Mouse (Mus musculus) forebrain, embryonic 14.5 days (tissue): ENCODE results near the gene Fgf5. TPM values are rescaled to one million over a fixed set of nuclear protein-coding genes. Genes with fewer than 3 reads are reported as not detected.

Source experiments
- ATAC-seq: fragments of 200-750 bp; cut with Nextera tagmentation; 2 replicates; pipeline ENCODE4 v1.8.0; 2017; ENCODE audit warnings: mild to moderate bottlenecking, moderate library complexity
- DNase-seq: peaks from one replicate; pipeline ENCODE4 v3.0.0-alpha.2; 2015; ENCODE audit warnings: low spot score
- H3K27ac ChIP-seq: fragments of 300-500 bp; sonication (generic); 2 replicates; pipeline ENCODE4 v1.5.1; 2014; ENCODE audit warnings: low read depth, mild to moderate bottlenecking, control low read depth, low read length, moderate library complexity
- H3K27me3 ChIP-seq: fragments of 300-500 bp; sonication (generic); replicated peaks from 2 replicates; pipeline ENCODE4 v1.6.1; 2014; ENCODE audit warnings: low read length, control low read depth, mixed read lengths; ENCODE audit not compliant: control insufficient read depth, insufficient read depth
- H3K36me3 ChIP-seq: fragments of 300-500 bp; sonication (generic); 2 replicates; pipeline ENCODE4 v1.6.1; 2014; ENCODE audit warnings: low read length, control low read depth; ENCODE audit not compliant: control insufficient read depth, insufficient read depth
- H3K4me1 ChIP-seq: fragments of 300-500 bp; sonication (generic); 2 replicates; pipeline ENCODE4 v1.6.1; 2014; ENCODE audit warnings: antibody characterized with exemption, low read length, control low read depth; ENCODE audit not compliant: control insufficient read depth, insufficient read depth
- H3K4me2 ChIP-seq: fragments of 300-500 bp; sonication (generic); 2 replicates; pipeline ENCODE4 v1.6.1; 2014; ENCODE audit warnings: mild to moderate bottlenecking, control low read depth, low read length
- H3K4me3 ChIP-seq: fragments of 300-500 bp; sonication (generic); 2 replicates; pipeline ENCODE4 v1.5.1; 2014; ENCODE audit warnings: low read depth, low read length, control low read depth
- H3K9ac ChIP-seq: fragments of 300-500 bp; sonication (generic); 2 replicates; pipeline ENCODE4 v1.6.1; 2014; ENCODE audit warnings: mild to moderate bottlenecking, low read length, control low read depth, moderate library complexity
- H3K9me3 ChIP-seq: fragments of 300-500 bp; sonication (generic); replicated peaks from 2 replicates; pipeline ENCODE4 v1.6.1; 2016; ENCODE audit warnings: low read length, control low read depth, mixed read lengths; ENCODE audit not compliant: control insufficient read depth
- WGBS: fragments of 180-500 bp; shearing (Covaris S2); extraction: QIAGEN DNeasy Blood & Tissue Kit; methylation state at CpG from one replicate; pipeline ENCODE4 v1.1.7; 2014; 5-methylcytosine and 5-hydroxymethylcytosine counted together
- polyA plus RNA-seq: library from polyadenylated mRNA; unstranded; fragments of >200 nt; fragmentation: Nextera tagmentation; extraction: Ambion mirVana; gene quantifications from 2 replicates; pipeline ENCODE4 v1.2.1, GENCODE M21; 2014

Gene Fgf5
- polyA plus RNA-seq, 1 experiment from 2014 or later: 0.29 TPM

DNA sequence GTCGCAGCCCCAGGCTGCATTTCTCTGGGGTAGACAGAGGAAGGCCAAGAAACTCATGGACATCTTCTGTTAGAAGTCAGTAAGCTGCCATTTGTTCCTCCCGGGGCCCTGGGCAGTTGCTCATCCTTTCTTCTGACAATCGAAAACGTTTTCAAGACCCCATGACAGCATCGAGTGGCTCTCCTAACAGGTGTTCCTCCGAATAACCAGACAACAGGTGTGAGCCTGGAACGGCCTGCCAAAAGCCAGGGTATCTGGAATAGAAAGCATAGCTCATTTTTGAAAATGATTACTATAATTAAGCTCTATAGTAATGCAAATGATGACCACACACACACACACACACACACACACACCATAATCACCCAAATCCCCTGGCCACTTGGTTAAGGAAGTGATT is 7.2 kb upstream of the Fgf5 start:
- H3K4me1 ChIP-seq: no peaks in the 10 kb centered on the region
- no peak for DNase-seq
- no peaks in the 10 kb centered on the region for H3K9me3 ChIP-seq
- ATAC-seq: no peak
- no peaks in the 10 kb centered on the region for H3K36me3 ChIP-seq
- 74% methylated on average over 7 of the region's 7 CpGs for WGBS
- H3K4me2 ChIP-seq: no peak overlapping the region
- H3K27ac ChIP-seq: no peak overlapping the region
- H3K4me3 ChIP-seq: no peak overlapping the region
- H3K27me3 ChIP-seq: no peaks in the 10 kb centered on the region
- no peak overlapping the region for H3K9ac ChIP-seq

DNA sequence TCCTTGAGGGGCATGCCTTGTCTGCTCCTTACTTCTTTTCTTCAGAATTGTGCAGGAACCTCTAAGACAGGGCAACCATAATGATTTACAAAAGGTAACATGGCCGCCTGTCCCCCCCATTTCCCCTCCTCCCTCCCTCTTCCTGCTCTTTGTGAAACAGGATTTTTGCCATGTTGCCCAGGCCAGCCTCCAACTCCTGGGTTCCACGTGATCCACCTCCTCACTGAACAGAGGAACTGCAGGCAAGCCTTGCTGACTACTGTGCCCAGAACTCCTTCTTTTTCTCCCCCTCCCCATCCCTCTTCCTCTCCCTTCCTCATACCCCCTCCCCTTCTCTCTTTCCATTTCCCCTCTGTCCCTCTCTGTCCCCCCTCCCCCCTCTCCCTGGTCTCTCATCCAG is 6.5 kb upstream of the Fgf5 start:
- H3K27me3 ChIP-seq: 0 out of 2 replicates have a peak, but pooled peaks cover 4% of the 10 kb centered on the region
- no peak overlapping the region for H3K4me2 ChIP-seq
- no peak for ATAC-seq
- H3K9ac ChIP-seq: no peak overlapping the region
- WGBS: 53% methylated on average over 2 of the region's 2 CpGs
- H3K4me3 ChIP-seq: no peak overlapping the region
- no peak overlapping the region for H3K27ac ChIP-seq
- H3K9me3 ChIP-seq: no peaks in the 10 kb centered on the region
- no peaks in the 10 kb centered on the region for H3K36me3 ChIP-seq
- no peaks in the 10 kb centered on the region for H3K4me1 ChIP-seq
- DNase-seq: no peak

DNA sequence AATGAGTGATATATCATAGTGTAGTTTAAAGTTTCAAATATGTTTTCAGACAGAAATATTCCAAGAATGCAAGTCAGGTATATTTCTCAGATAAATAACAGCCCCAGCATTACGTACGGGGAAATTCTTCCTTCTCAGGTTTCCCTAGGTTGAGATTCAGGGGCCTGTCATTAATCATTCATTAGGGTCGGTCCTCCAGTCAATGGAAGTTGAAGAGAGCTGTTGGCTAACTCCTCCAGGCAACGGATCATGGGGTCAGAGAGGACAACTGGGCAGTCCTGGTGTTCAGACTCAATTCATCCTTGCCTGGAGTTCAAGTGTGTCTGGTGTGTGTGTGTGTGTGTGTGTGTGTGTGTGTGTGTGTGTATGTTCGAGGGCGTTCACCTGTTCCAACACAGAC is 837 bp upstream of the Fgf5 start:
- WGBS: 26% methylated on average over 6 of the region's 6 CpGs
- DNase-seq (no peak), ATAC-seq (no peak)
- Histone ChIP-seq H3K9ac (no peak overlapping the region), H3K4me2 (no peak overlapping the region), H3K36me3 (no peaks in the 10 kb centered on the region), H3K27ac (no peak overlapping the region), H3K27me3 (peaks cover 37% of the 10 kb centered on the region), H3K9me3 (no peaks in the 10 kb centered on the region), H3K4me3 (no peak overlapping the region), H3K4me1 (no peaks in the 10 kb centered on the region; the same call in 1 of the 2 replicates)

DNA sequence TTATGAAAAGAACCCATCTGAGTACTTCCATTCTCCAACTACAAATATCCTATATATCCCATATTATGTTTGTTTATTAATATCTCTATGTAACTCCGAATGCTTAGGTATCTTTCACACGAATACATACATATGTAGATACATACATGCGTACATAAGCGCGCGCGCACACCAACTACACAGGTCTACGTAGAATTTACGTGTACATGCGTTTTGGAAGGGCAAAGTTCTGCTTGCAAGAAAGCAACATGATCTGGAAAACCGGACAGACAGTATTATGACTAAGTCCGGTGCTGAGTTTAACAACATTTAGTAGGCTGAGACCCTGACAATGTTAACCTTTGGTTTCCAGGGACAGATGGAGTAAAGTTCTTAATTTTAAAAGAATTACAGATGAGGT is 1.2 kb downstream of the Fgf5 start:
- H3K4me2 ChIP-seq: no peak overlapping the region
- no peaks in the 10 kb centered on the region for H3K36me3 ChIP-seq
- no peak overlapping the region for H3K27ac ChIP-seq
- DNase-seq: peak; percentile 32
- no peaks in the 10 kb centered on the region; the same call in 1 of the 2 replicates for H3K4me1 ChIP-seq
- peaks cover 37% of the 10 kb centered on the region for H3K27me3 ChIP-seq
- no peak overlapping the region for H3K9ac ChIP-seq
- ATAC-seq: no peak
- 4% methylated on average over 12 of the region's 12 CpGs for WGBS
- 0 out of 2 replicates have a peak overlapping the region, but pooled peaks have one; percentile 5 for H3K4me3 ChIP-seq
- H3K9me3 ChIP-seq: no peaks in the 10 kb centered on the region

DNA sequence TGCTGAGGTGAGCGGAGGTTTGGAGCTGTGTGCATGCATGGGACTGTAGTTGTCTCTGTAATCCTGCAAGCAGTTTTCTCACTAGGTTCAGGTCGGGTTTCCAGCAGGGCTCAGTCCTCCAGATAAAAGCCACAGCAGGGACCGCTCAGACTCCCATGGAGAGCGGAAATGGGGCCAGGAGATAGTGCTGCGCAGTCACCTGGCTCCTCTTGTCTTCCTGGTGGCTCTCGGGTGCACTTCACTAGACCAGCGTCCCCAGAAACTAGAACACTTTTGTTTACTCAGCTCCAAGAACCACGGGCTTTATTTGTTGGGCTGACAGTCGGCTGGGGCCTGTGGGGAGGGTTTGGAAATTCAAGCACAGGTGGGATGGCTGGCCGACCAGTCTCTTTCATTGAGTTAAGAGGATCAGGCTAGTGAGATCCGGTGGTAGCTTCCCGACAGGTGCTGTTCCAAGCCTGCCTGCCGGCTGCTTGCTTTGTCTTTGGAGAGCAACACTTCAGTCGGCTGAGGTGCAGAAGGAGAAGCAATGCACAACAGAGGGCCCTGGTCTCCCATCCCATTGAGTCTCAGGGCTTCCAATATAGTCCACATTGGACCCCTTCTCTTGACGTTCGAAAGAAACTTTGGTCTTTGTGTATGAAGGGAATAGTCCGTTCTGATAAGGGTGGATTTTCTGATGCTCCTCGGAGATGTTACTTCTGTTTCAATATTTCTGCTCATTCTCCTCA is 1.9 kb downstream of the Fgf5 start:
- Histone ChIP-seq H3K9ac (no peak overlapping the region), H3K27me3 (peaks cover 37% of the 10 kb centered on the region), H3K4me3 (no peak overlapping the region), H3K4me2 (no peak overlapping the region), H3K4me1 (no peaks in the 10 kb centered on the region; the same call in 1 of the 2 replicates), H3K9me3 (no peaks in the 10 kb centered on the region), H3K27ac (no peak overlapping the region), H3K36me3 (no peaks in the 10 kb centered on the region)
- ATAC-seq: no peak
- 5% methylated on average over 18 of the region's 18 CpGs for WGBS
- peak; percentile 11 for DNase-seq

DNA sequence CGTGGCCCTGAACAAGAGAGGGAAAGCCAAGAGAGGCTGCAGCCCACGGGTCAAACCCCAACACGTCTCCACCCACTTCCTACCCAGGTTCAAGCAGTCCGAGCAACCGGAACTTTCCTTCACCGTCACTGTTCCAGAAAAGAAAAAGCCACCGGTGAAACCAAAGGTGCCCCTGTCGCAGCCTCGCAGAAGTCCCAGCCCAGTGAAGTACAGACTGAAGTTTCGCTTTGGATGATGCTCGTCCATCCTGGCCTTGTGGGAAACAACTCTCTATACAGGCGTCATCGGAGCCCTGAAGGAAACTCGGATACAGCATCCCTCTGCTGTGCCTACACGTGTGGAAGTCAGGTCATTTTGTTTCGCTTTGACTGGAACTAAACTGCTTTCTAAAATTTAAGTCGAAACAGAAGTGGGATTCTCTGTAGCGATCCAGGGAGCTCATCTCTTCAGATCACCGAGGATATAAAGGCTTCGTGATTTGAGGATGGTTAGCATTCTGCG is 21.4 kb downstream of the Fgf5 start:
- Histone ChIP-seq H3K9ac (no peak overlapping the region), H3K27me3 (no peaks in the 10 kb centered on the region), H3K9me3 (no peaks in the 10 kb centered on the region), H3K36me3 (no peaks in the 10 kb centered on the region), H3K4me1 (no peaks in the 10 kb centered on the region), H3K4me3 (no peak overlapping the region), H3K4me2 (no peak overlapping the region), H3K27ac (no peak overlapping the region)
- DNase-seq (no peak), ATAC-seq (no peak)
- WGBS: 89% methylated on average over 21 of the region's 21 CpGs

DNA sequence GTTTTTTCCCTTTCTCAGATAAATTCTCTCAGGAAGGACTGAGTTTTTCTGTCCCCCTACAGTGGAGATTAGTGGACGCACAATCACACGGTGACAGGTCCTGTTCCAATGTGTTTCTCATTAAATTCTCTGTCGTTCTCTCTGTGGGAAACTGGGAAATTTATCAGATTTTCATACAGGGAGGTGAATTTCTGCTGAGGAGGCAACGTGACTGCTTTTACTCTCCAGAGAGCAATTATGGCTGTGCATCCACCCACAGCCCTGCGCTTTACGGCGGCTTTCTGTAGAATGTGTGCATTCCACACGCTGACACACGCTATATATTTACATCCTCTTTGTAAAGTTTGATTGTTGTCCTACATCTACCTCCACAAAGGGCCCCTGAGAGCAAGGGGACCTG is 28.0 kb downstream of the Fgf5 start:
- Histone ChIP-seq H3K36me3 (no peaks in the 10 kb centered on the region), H3K4me3 (no peak overlapping the region), H3K27me3 (no peaks in the 10 kb centered on the region), H3K4me2 (no peak overlapping the region), H3K9me3 (no peaks in the 10 kb centered on the region), H3K9ac (no peak overlapping the region), H3K4me1 (no peaks in the 10 kb centered on the region), H3K27ac (no peak overlapping the region)
- 28% methylated on average over 9 of the region's 9 CpGs for WGBS
- DNase-seq (peak; percentile 19), ATAC-seq (no peak)

DNA sequence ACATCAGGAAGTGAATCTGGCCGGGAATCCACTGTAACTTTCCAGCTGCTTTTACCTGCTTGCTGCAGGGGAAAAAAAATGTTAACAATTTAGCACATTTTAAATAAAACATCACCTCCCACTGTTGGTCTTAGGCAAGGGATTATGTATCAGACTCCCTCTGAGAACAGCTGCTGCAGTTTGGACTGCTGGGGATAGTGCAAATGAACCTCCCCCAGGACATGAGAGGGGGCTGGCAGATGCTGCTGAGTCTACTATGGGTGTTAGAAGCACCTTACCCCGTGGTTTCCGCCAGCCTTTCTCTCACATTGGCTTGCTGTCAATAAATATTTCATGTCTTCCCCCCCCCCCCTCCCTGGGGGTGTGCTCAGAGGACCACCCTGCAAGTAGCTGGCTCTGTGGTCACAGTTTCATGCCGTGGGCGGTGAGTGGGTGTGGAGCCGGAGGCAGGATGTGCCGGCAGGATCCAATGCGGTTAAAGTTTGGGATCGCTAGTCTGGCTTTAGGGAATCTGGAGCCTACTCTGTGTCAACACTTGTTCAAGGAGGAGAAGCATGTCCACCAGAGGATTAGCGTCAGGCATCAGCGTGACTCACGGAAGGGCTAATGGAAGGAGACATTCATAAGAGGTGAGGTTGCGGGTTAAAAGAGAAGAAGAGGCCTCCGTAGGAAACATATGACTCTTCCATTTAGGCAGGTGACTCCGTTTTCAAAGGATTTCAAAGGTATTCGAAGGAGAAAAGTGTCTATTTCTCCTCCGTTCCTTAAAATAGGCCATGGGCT is 29.9 kb downstream of the Fgf5 start:
- Histone ChIP-seq H3K4me2 (no peak overlapping the region), H3K9me3 (no peaks in the 10 kb centered on the region), H3K9ac (no peak overlapping the region), H3K36me3 (no peaks in the 10 kb centered on the region), H3K27ac (no peak overlapping the region), H3K4me1 (no peaks in the 10 kb centered on the region), H3K27me3 (no peaks in the 10 kb centered on the region), H3K4me3 (no peak overlapping the region)
- ATAC-seq: peak; percentile 62; the same call in 1 of the 2 replicates
- DNase-seq: peak; percentile 8
- WGBS: 40% methylated on average over 17 of the region's 17 CpGs

DNA sequence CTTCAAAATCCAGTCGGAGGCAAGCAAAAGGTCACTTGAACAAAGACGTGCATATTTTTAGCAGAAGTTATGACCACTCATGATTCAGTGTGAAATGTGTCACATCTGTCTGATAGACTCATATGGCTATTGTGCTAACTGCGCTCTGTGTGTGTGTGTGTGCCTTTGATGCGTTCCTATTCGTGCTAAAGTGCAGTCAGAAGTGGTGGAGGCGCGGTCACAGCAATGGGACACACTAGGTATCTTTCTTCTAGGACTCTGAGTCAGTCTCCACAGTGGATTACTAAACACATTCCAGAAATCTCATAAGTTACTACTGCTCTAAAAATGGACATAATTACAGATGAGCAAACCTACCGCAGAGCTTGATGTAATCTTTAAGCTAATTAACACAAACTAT is 36.7 kb downstream of the Fgf5 start:
- Histone ChIP-seq H3K9me3 (no peaks in the 10 kb centered on the region), H3K9ac (no peak overlapping the region), H3K36me3 (no peaks in the 10 kb centered on the region), H3K4me3 (no peak overlapping the region), H3K4me2 (no peak overlapping the region), H3K4me1 (peaks cover 9% of the 10 kb centered on the region; the same call in 1 of the 2 replicates), H3K27me3 (peaks cover 15% of the 10 kb centered on the region), H3K27ac (no peak overlapping the region)
- 78% methylated on average over 8 of the region's 8 CpGs for WGBS
- ATAC-seq (no peak), DNase-seq (no peak)
